Mouse (Mus musculus) heart, embryonic 14.5 days (tissue): ENCODE data around the gene Gmds. TPM values are rescaled to one million over a fixed set of nuclear protein-coding genes. Genes with fewer than 3 reads are reported as not detected.

Source experiments
- ATAC-seq: fragments of 200-750 bp; cut with Nextera tagmentation; 2 replicates; pipeline ENCODE4 v1.8.0; 2017; ENCODE audit warnings: low read depth, moderate TSS enrichment; ENCODE audit not compliant: insufficient number of reproducible peaks, insufficient read depth, low FRiP score
- H3K27ac ChIP-seq, 2 experiments: fragments of 200-500 bp in 1 of 2; fragments of 300-500 bp in 1 of 2; sonication (generic) in 1 of 2; replicated peaks in 1 of 2; 2 replicates each; pipeline ENCODE4 v1.5.1; 2012 to 2014; ENCODE audit warnings: low read depth in 2 of 2, low read length in 2 of 2, control low read depth in 1 of 2, mild to moderate bottlenecking in 1 of 2, mixed read lengths in 1 of 2; ENCODE audit not compliant: control insufficient read depth in 1 of 2, insufficient read depth in 1 of 2
- H3K27me3 ChIP-seq: fragments of 300-500 bp; sonication (generic); 2 replicates; pipeline ENCODE4 v1.6.1; 2014; ENCODE audit warnings: mild to moderate bottlenecking, low read length, control low read depth; ENCODE audit not compliant: control insufficient read depth, insufficient read depth
- H3K36me3 ChIP-seq: fragments of 300-500 bp; sonication (generic); 2 replicates; pipeline ENCODE4 v1.6.1; 2014; ENCODE audit warnings: mild to moderate bottlenecking, control low read depth, low read length, mixed read lengths; ENCODE audit not compliant: control insufficient read depth, insufficient read depth
- H3K4me1 ChIP-seq, 2 experiments: fragments of 200-500 bp in 1 of 2; fragments of 300-500 bp in 1 of 2; sonication (generic) in 1 of 2; 2 replicates each; pipeline ENCODE4 v1.6.1; 2012 to 2014; ENCODE audit warnings: low read length in 2 of 2, control low read depth in 1 of 2, mixed read lengths in 1 of 2; ENCODE audit not compliant: control insufficient read depth in 2 of 2, insufficient read depth in 2 of 2
- H3K4me2 ChIP-seq: fragments of 300-500 bp; sonication (generic); 2 replicates; pipeline ENCODE4 v1.6.1; 2014; ENCODE audit warnings: mild to moderate bottlenecking, low read length
- H3K4me3 ChIP-seq, 2 experiments: fragments of 200-500 bp in 1 of 2; fragments of 300-500 bp in 1 of 2; sonication (generic) in 1 of 2; 2 replicates each; pipeline ENCODE4 v1.5.1; 2012 to 2014; ENCODE audit warnings: low read length in 2 of 2, mild to moderate bottlenecking in 2 of 2, control low read depth in 1 of 2, low read depth in 1 of 2, moderate library complexity in 1 of 2; ENCODE audit not compliant: control insufficient read depth in 1 of 2, insufficient read depth in 1 of 2
- H3K9ac ChIP-seq: fragments of 300-500 bp; sonication (generic); 2 replicates; pipeline ENCODE4 v1.6.1; 2014; ENCODE audit warnings: mild to moderate bottlenecking, low read length
- H3K9me3 ChIP-seq: fragments of 300-500 bp; sonication (generic); 2 replicates; pipeline ENCODE4 v1.6.1; 2016; ENCODE audit warnings: low read length, control low read depth; ENCODE audit not compliant: control insufficient read depth
- WGBS: fragments of 180-500 bp; shearing (Covaris S2); extraction: QIAGEN DNeasy Blood & Tissue Kit; methylation state at CpG from one replicate; pipeline ENCODE4 v1.1.7; 2014; 5-methylcytosine and 5-hydroxymethylcytosine counted together
- polyA plus RNA-seq: library from polyadenylated mRNA; unstranded; fragments of >200 nt; fragmentation: Nextera tagmentation; extraction: Ambion mirVana; gene quantifications from 2 replicates; pipeline ENCODE4 v1.2.1, GENCODE M21; 2014

Gene Gmds
- polyA plus RNA-seq, 1 experiment from 2014 or later = 28.7 TPM

DNA sequence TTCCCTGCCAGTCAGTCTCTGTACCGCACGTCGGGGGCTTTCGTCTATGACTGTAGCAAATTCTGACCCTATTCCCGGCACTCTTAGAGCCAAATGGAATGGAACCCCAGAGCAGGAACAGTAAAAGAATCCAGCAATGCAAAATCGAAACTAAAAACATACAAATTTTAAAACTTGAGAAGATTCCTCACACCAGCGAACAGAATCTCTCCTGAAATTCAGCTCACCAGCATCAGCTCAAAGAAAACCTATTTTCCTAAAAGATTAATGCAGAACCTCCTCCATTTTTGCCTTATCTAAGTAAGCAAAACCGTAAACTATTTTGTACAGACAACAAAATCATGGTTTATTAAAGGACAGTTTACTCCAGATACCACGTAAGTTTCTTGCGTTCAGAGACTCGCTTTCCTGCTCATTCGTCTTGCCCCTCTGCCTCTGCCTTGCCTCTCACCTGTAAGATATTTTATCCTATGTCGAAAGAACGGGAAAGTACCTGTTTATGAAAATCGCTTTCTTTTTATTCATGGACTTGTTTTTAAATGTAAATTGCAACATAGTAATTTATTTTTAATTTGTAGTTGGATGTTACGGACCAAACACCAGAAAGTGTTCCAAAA is 529.6 kb downstream of the Gmds start:
- WGBS = 7% methylated on average over 16 of the region's 16 CpGs
- no peaks in the 10 kb centered on the region for H3K36me3 ChIP-seq
- peaks cover 3 to 8% of the 10 kb centered on the region in 2 experiments; a peak in 3 of 4 replicates for H3K4me1 ChIP-seq
- H3K27ac ChIP-seq = peak overlapping the region; percentile 81 to 96
- H3K9me3 ChIP-seq = no peaks in the 10 kb centered on the region
- peak overlapping the region; percentile 98 for H3K4me2 ChIP-seq
- no peak for ATAC-seq
- peaks cover 75% of the 10 kb centered on the region for H3K27me3 ChIP-seq
- peak overlapping the region; percentile 58 to 72 for H3K4me3 ChIP-seq
- peak overlapping the region; percentile 88 for H3K9ac ChIP-seq

DNA sequence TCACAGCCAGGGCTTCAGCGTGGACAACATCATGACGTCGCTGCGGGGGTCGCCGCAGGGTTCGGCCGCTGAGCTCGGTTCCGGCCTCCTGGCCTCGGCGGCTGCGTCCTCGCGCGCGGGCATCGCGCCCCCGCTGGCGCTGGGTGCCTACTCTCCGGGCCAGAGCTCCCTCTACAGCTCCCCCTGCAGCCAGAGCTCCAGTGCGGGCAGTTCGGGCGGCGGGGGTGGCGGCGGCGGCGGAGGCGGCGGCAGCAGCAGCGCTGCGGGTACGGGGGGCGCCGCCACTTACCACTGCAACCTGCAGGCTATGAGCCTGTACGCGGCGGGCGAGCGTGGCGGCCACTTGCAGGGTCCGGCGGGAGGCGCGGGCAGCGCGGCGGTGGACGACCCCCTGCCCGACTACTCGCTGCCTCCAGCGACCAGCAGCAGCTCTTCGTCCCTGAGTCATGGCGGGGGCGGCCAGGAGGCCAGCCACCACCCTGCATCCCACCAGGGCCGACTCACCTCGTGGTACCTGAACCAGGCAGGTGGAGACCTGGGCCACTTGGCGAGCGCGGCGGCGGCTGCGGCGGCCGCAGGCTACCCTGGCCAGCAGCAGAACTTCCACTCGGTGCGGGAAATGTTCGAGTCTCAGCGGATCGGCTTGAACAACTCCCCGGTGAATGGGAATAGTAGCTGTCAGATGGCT is 530.3 kb downstream of the Gmds start:
- Histone ChIP-seq H3K9ac (peak overlapping the region; percentile 88), H3K4me3 (peak overlapping the region; percentile 58 to 72), H3K9me3 (no peaks in the 10 kb centered on the region), H3K36me3 (no peaks in the 10 kb centered on the region), H3K4me1 (peaks cover 7 to 13% of the 10 kb centered on the region in 2 experiments; a peak in 3 of 4 replicates), H3K27me3 (peaks cover 75% of the 10 kb centered on the region), H3K4me2 (peak overlapping the region; percentile 98), H3K27ac (peak overlapping the region; percentile 95 to 96)
- WGBS = under 1% methylated on average over 65 of the region's 73 CpGs
- ATAC-seq = no peak

DNA sequence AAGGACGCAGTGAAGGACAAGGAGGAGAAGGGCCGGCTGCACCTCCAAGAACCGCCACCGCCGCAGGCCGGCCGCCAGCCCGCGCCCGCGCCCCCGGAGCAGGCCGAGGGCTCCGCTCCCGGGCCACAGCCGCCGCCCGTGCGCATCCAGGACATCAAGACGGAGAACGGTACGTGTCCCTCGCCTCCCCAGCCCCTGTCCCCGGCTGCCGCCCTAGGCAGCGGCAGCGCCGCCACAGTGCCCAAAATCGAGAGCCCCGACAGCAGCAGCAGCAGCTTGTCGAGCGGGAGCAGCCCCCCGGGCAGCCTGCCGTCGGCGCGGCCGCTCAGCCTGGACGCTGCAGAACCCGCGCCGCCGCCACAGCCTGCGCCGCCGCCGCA is 530.8 kb downstream of the Gmds start:
- H3K4me2 ChIP-seq = peak overlapping the region; percentile 98
- peaks cover 72% of the 10 kb centered on the region for H3K27me3 ChIP-seq
- peak overlapping the region; percentile 95 to 96 for H3K27ac ChIP-seq
- H3K4me1 ChIP-seq = peaks cover 7 to 17% of the 10 kb centered on the region in 2 experiments; a peak in 3 of 4 replicates
- H3K9me3 ChIP-seq = no peaks in the 10 kb centered on the region
- no peaks in the 10 kb centered on the region for H3K36me3 ChIP-seq
- H3K4me3 ChIP-seq = peak overlapping the region; percentile 58 to 72
- peak overlapping the region; percentile 88 for H3K9ac ChIP-seq
- WGBS = under 1% methylated on average over 35 of the region's 47 CpGs
- ATAC-seq = no peak

DNA sequence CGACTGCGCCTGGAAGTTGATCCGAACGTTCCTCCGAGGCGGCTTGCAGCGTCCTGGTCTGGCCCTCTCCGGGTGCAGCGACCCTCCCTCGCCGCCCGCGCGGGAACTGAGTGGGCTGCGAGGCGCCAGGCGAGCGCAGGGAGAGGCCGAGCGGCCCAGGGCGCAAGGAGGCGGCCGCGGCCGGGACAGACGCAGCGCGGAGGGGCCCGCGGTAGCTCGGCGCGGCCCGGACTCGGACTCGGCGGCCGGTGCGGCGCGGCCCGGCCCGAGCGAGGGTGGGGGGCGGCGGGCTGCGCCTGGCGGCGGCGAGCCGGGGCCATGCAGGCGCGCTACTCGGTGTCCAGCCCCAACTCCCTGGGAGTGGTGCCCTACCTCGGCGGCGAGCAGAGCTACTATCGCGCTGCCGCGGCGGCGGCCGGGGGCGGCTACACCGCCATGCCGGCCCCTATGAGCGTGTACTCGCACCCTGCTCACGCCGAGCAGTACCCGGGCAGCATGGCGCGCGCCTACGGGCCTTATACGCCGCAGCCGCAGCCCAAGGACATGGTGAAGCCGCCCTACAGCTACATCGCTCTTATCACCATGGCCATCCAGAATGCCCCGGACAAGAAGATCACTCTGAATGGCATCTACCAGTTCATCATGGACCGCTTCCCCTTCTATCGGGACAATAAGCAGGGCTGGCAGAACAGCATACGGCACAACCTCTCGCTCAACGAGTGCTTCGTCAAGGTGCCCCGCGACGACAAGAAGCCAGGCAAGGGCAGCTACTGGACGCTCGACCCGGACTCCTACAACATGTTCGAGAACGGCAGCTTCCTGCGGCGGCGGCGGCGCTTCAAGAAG is 531.4 kb downstream of the Gmds start:
- Histone ChIP-seq H3K9ac (peak overlapping the region; percentile 88), H3K9me3 (no peaks in the 10 kb centered on the region), H3K36me3 (no peaks in the 10 kb centered on the region), H3K4me1 (peaks cover 7 to 17% of the 10 kb centered on the region in 2 experiments; a peak in 3 of 4 replicates), H3K4me3 (peak overlapping the region; percentile 58 to 72), H3K4me2 (peak overlapping the region; percentile 98), H3K27ac (peak overlapping the region; percentile 95 to 96), H3K27me3 (peaks cover 69% of the 10 kb centered on the region)
- ATAC-seq = peak; percentile 27
- under 1% methylated on average over 90 of the region's 101 CpGs for WGBS

DNA sequence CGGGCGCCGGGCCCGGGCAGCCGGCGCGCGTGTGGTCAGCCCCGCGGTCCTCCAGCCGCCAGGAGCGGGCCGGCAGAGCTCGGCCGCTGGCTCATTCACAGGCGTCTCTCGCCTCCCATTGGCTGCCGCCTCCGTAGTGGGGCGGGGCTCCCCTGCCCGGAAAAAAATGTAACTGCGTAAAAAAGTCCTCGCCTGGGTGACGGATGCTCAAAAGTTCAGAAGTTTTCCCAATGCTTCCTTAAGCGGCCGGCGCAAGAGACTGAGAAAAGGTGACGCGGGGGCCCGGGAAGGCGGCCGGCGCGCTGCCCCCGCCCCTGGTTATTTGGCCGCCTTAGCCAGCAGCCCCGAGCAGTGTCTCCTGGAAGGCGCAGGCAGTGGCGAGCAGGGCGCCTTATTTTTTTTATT is 532.1 kb downstream of the Gmds start, which contains the start of gene Foxc1:
Gene Foxc1, plus strand, starts transcription at position 206 of the 405 bp plus-strand sequence.
- H3K27ac ChIP-seq = peak within 1 kb of the TSS; percentile 95 to 96
- H3K9me3 ChIP-seq = no peaks in the 10 kb centered on the region
- peak within 1 kb of the TSS; percentile 98 for H3K4me2 ChIP-seq
- H3K36me3 ChIP-seq = no peaks in the 10 kb centered on the region
- WGBS = under 1% methylated on average over 28 of the region's 40 CpGs
- H3K4me1 ChIP-seq = peaks cover 9 to 24% of the 10 kb centered on the region in 2 experiments; a peak in 3 of 4 replicates
- peaks cover 68% of the 10 kb centered on the region for H3K27me3 ChIP-seq
- peak; percentile 85 for ATAC-seq
- peak within 1 kb of the TSS; percentile 88 for H3K9ac ChIP-seq
- peak within 1 kb of the TSS; percentile 58 to 72 for H3K4me3 ChIP-seq

DNA sequence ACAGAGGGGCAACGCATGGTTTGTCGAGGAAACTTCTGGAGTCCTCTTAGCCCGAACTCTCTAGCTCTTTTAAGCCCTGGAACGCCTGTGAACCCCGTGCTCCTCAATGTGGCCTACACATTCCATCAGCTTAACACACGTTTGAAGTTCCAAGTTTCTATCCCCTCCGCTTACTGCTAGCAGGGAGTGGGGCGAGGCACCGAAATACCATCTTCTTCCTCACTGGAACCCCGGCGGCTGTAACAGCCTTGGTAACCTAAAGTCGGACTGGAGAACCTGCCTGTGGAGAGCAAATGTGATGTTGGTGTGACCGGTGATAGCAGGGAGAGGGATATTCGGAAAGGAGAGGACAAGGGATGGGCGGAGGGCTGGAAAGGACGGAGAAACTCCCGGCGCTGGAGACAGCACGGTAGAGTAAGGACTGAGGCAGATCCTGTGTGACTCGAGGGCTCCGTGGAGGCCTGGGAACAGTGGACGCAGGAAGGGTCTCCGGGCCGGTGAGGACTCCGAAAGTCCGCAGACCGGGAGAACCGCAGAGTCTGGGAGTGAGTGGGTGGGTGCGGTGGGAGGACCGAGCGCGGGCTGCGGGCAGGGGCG is 532.6 kb downstream of the Gmds start:
- peak overlapping the region; percentile 98 for H3K4me2 ChIP-seq
- peak overlapping the region; percentile 58 to 72 for H3K4me3 ChIP-seq
- H3K9ac ChIP-seq = peak overlapping the region; percentile 88
- H3K27ac ChIP-seq = peak overlapping the region; percentile 66 to 74
- peak; percentile 45; the same call in 1 of the 2 replicates for ATAC-seq
- peaks cover 12 to 25% of the 10 kb centered on the region in 2 experiments; a peak in 3 of 4 replicates for H3K4me1 ChIP-seq
- no peaks in the 10 kb centered on the region for H3K36me3 ChIP-seq
- WGBS = 2% methylated on average over 34 of the region's 34 CpGs
- H3K27me3 ChIP-seq = peaks cover 67% of the 10 kb centered on the region
- H3K9me3 ChIP-seq = no peaks in the 10 kb centered on the region

DNA sequence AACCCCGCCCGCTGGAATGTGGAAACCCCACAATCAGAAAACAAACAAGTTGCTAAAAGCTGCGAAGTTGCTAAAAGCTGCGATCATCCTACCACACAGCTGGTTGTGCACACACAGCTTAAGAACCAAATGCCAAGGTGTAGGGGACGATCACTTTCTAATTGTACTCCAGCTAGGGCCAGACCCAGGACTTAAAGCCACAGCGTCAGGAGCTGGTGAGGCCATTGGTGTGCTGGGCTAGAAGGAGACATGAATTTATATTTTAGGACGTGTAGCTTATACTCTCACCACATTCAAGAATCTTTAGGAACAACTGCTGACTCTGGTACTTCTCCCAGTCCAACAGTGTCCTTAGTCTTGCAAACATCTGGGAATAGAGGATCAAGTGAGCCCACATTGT is 534.0 kb downstream of the Gmds start:
- Histone ChIP-seq H3K4me3 (no peak overlapping the region), H3K4me2 (no peak overlapping the region), H3K36me3 (no peaks in the 10 kb centered on the region), H3K4me1 (peaks cover 13 to 23% of the 10 kb centered on the region in 2 experiments), H3K27ac (no peak overlapping the region), H3K9ac (no peak overlapping the region), H3K9me3 (no peaks in the 10 kb centered on the region), H3K27me3 (peaks cover 70% of the 10 kb centered on the region)
- 9% methylated on average over 7 of the region's 7 CpGs for WGBS
- ATAC-seq = no peak
